Mouse (Mus musculus) CH12.LX (cell line): ENCODE data around the gene Zfp282.

Source experiments
- CHD1 ChIP-seq: IDR thresholded peaks from 2 replicates; pipeline ENCODE4 v1.6.1; 2012; ENCODE audit warnings: low read depth, low read length, improper control_type of control experiment, inconsistent platforms
- CTCF ChIP-seq, 2 experiments: IDR thresholded peaks in 1 of 2; conservative IDR thresholded peaks in 1 of 2; 2 replicates each; pipeline ENCODE4 v1.5.1; 2011 to 2012; ENCODE audit warnings: low read depth in 2 of 2, low read length in 2 of 2, improper control_type of control experiment in 1 of 2, inconsistent platforms in 1 of 2, mild to moderate bottlenecking in 1 of 2, moderate library complexity in 1 of 2
- ELF1 ChIP-seq: IDR thresholded peaks from 2 replicates; pipeline ENCODE4 v1.6.1; 2014; ENCODE audit warnings: low read depth, mild to moderate bottlenecking, inconsistent platforms, low read length, improper control_type of control experiment
- EP300 ChIP-seq: IDR thresholded peaks from 2 replicates; pipeline ENCODE4 v1.6.1; 2011; ENCODE audit warnings: low read length, improper control_type of control experiment
- HCFC1 ChIP-seq: IDR thresholded peaks from 2 replicates; pipeline ENCODE4 v1.6.1; 2012; ENCODE audit warnings: low read depth, mild to moderate bottlenecking, inconsistent platforms, low read length, improper control_type of control experiment
- JUN ChIP-seq: IDR thresholded peaks from 2 replicates; pipeline ENCODE4 v1.6.1; 2011; ENCODE audit warnings: low read depth, mild to moderate bottlenecking, low read length, improper control_type of control experiment, moderate library complexity; ENCODE audit not compliant: insufficient read depth
- MYC ChIP-seq: IDR thresholded peaks from 2 replicates; pipeline ENCODE4 v1.6.1; 2011; ENCODE audit warnings: low read depth, mild to moderate bottlenecking, improper control_type of control experiment, low read length
- POLR2A ChIP-seq: IDR thresholded peaks from 2 replicates; pipeline ENCODE4 v1.6.1; 2011; ENCODE audit warnings: low read depth, mild to moderate bottlenecking, improper control_type of control experiment, low read length
- TCF12 ChIP-seq: IDR thresholded peaks from 2 replicates; pipeline ENCODE4 v1.6.1; 2014; ENCODE audit warnings: low read depth, mild to moderate bottlenecking, inconsistent platforms, low read length, improper control_type of control experiment
- USF2 ChIP-seq: conservative IDR thresholded peaks from 2 replicates; pipeline ENCODE4 v1.6.1; 2011; ENCODE audit warnings: low read depth, low read length, improper control_type of control experiment
- ZC3H11A ChIP-seq: IDR thresholded peaks from 2 replicates; pipeline ENCODE4 v1.6.1; 2012; ENCODE audit warnings: low read depth, mild to moderate bottlenecking, inconsistent platforms, low read length, improper control_type of control experiment
- ZNF384 ChIP-seq: IDR thresholded peaks from 2 replicates; pipeline ENCODE4 v1.6.1; 2012; ENCODE audit warnings: low read depth, low read length, improper control_type of control experiment, inconsistent platforms

DNA sequence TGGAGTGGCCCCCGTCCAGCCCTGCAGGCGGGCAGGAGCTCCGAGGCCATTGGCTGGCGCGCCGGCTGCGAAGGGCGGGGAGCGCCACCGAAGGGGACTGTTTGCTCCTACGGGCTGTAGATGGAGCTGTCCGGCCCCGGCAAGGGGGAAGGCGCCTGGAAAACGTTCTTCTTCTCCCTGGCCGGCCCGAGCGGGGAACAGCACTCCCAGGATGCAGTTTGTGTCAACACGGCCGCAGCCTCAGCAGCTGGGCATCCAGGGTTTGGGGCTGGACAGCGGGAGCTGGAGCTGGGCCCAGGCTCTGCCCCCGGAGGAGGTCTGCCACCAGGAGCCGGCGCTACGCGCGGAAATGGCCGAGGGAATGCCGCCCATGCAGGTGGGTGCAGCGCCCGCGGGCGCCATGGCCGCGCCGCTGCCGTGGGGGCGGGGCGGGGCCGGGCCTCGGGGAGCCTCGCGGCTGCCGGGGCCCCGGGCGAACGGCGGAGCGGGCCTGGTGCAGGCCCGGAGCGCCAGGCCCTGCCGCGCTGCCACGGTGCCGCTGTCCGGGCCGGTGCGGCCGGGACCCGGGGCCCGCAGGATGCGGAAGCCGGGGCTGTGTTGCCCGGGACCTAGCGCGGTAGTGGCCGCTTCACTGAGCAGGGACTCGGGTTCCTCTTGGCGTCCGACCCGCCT lies 593 bp downstream of the Zfp282 start:
- TF ChIP-seq POLR2A (peak; percentile 73; the same call in 1 of the 2 replicates), CTCF (conservative IDR thresholded peaks at IDR 0.05 in 1 of 2, IDR thresholded peaks at IDR 0.05 in 1 of 2; ENCODE audit: low read depth in 2 of 2, low read length in 2 of 2) (peak in 1 of 2 experiments; percentile 64; a peak in 2 of 4 replicates), MYC (no peak), JUN (no peak), ZC3H11A (no peak), EP300 (no peak), HCFC1 (peak; percentile 49), ZNF384 (no peak), USF2 (no peak), TCF12 (peak; percentile 53), CHD1 (no peak; the same call in 1 of the 2 replicates), ELF1 (no peak)
